Mouse (Mus musculus) hindbrain, postnatal 0 days (tissue): ENCODE measurements around the gene Tex19.2. TPM values are rescaled to one million over a fixed set of nuclear protein-coding genes. Genes with fewer than 3 reads are reported as not detected.

Experiments
- ATAC-seq: fragments of 200-750 bp; cut with Nextera tagmentation; 2 replicates; pipeline ENCODE4 v1.8.0; 2017; ENCODE audit warnings: mild to moderate bottlenecking, moderate TSS enrichment, moderate library complexity
- DNase-seq: peaks from one replicate; pipeline ENCODE4 v3.0.0-alpha.2; 2015; ENCODE audit warnings: low spot score
- H3K27ac ChIP-seq: fragments of 300-500 bp; sonication (generic); 2 replicates; pipeline ENCODE4 v1.5.1; 2014; ENCODE audit warnings: mild to moderate bottlenecking
- H3K27me3 ChIP-seq: fragments of 300-500 bp; sonication (generic); 2 replicates; pipeline ENCODE4 v1.6.1; 2014; ENCODE audit warnings: low read length, mixed read lengths; ENCODE audit not compliant: insufficient read depth
- H3K36me3 ChIP-seq: fragments of 300-500 bp; sonication (generic); 2 replicates; pipeline ENCODE4 v1.6.1; 2014; ENCODE audit warnings: low read length, mixed read lengths; ENCODE audit not compliant: insufficient read depth
- H3K4me1 ChIP-seq: fragments of 300-500 bp; sonication (generic); 2 replicates; pipeline ENCODE4 v1.6.1; 2014; ENCODE audit warnings: antibody characterized with exemption, low read length, mixed read lengths; ENCODE audit not compliant: insufficient read depth
- H3K4me2 ChIP-seq: fragments of 300-500 bp; sonication (generic); 2 replicates; pipeline ENCODE4 v1.6.1; 2014; ENCODE audit warnings: low read depth, mild to moderate bottlenecking, low read length, moderate library complexity, mixed read lengths
- H3K4me3 ChIP-seq: fragments of 300-500 bp; sonication (generic); 2 replicates; pipeline ENCODE4 v1.5.1; 2014; ENCODE audit warnings: low read length
- H3K9ac ChIP-seq: fragments of 300-500 bp; sonication (generic); replicated peaks from 2 replicates; pipeline ENCODE4 v1.6.1; 2014; ENCODE audit warnings: mild to moderate bottlenecking, low read length, moderate library complexity, mixed read lengths
- H3K9me3 ChIP-seq: fragments of 300-500 bp; sonication (generic); 2 replicates; pipeline ENCODE4 v1.6.1; 2016; ENCODE audit warnings: low read length, mixed read lengths
- CTCF ChIP-seq: IDR thresholded peaks from 2 replicates; pipeline ENCODE4 v1.5.1; 2016; ENCODE audit warnings: antibody characterized with exemption, control low read depth, low read depth
- WGBS: fragments of 180-500 bp; shearing (Covaris S2); extraction: QIAGEN DNeasy Blood & Tissue Kit; methylation state at CpG from one replicate; pipeline ENCODE4 v1.1.7; 2014; 5-methylcytosine and 5-hydroxymethylcytosine counted together
- polyA plus RNA-seq: library from polyadenylated mRNA; unstranded; fragments of >200 nt; fragmentation: Nextera tagmentation; extraction: Ambion mirVana; gene quantifications from 2 replicates; pipeline ENCODE4 v1.2.1, GENCODE M21; 2015
- total RNA-seq: library from RNA; depleted of rRNA; stranded (reverse); fragments of >200 nt; gene quantifications from 2 replicates; pipeline ENCODE4 v1.2.3, GENCODE M21; 2014

Tex19.2 gene
- total and polyA plus RNA-seq, 2 experiments from 2014 or later: not detected

GRCm38 (mm10) chr11:121145865-121146264 is 27.4 kb upstream of the Tex19.2 start, which contains the start of gene Tex19.1:
TSS of gene Tex19.1 (plus strand) at chr11:121146143.
- no peaks in the 10 kb centered on the region for H3K36me3 ChIP-seq
- no peak within 1 kb of the TSS for H3K9ac ChIP-seq
- ATAC-seq: no peak
- no peak for TF ChIP-seq CTCF
- no peaks in the 10 kb centered on the region for H3K27me3 ChIP-seq
- H3K27ac ChIP-seq: no peak within 1 kb of the TSS
- DNase-seq: no peak
- no peaks in the 10 kb centered on the region for H3K9me3 ChIP-seq
- no peak within 1 kb of the TSS for H3K4me3 ChIP-seq
- 94% methylated on average over 22 of the region's 22 CpGs for WGBS
- no peak within 1 kb of the TSS for H3K4me2 ChIP-seq
- no peaks in the 10 kb centered on the region for H3K4me1 ChIP-seq

DNA sequence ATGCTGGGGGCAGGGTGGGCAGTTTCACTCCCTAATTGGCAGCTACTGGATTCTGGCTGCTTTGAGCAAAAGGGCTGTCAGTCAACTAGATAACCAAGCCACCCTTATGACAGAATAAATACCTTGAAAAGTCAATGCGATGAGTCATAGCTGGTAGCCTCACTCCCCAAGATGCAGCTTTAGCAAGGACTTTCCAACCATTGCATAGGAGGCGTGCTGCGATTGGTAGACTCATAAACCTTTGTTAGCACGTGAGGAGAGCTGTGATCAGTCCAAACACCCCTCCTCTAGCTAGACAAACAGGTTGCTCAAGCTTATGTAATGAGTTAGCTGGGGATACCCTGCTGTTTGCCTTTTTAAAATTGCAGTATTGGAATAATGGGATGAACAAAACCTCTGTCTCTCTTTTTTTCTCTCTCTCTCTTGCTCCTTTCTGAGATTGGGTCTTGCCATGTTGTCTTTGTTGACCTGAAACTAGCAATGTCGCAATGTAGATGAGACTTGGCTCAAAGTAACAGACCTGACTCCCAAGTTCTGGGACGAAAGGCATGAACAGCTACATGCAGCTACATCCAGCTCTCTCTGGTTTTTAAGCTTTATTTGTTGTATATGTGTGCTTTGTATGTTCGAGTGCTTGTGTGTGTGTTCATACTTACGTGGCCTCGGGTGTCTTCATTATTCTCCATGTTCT is 25.0 kb upstream of the Tex19.2 start:
- TF ChIP-seq CTCF: no peak
- Histone ChIP-seq H3K4me2 (no peak overlapping the region), H3K27ac (no peak overlapping the region), H3K27me3 (no peaks in the 10 kb centered on the region), H3K4me1 (no peaks in the 10 kb centered on the region), H3K4me3 (no peak overlapping the region), H3K9ac (no peak overlapping the region), H3K36me3 (no peaks in the 10 kb centered on the region), H3K9me3 (no peaks in the 10 kb centered on the region)
- DNase-seq (no peak), ATAC-seq (no peak)
- WGBS: 80% methylated on average over 9 of the region's 9 CpGs

DNA sequence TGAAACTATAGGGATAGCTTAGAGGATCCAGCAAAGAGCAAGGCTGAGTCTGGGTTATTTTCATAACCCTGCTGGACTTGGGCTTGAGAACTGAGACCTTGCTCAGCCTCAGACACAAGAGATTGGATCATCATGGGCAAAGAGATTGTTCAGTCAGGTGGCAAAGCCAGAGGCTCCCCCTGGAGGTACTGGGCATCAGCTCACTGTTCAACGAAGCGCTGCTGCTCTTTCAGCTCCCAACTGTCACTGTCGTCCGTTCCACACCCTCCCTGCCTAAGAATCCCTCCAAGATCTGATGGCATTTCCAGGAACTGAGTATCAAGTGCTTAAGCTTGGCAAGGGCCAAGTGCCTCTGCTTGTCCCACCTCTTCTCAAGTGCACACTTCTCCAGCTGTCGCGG is 20.3 kb upstream of the Tex19.2 start:
- H3K4me3 ChIP-seq: no peak overlapping the region
- no peaks in the 10 kb centered on the region for H3K36me3 ChIP-seq
- no peaks in the 10 kb centered on the region for H3K9me3 ChIP-seq
- no peak overlapping the region for H3K9ac ChIP-seq
- no peak for DNase-seq
- H3K4me2 ChIP-seq: no peak overlapping the region
- WGBS: 36% methylated on average over 6 of the region's 6 CpGs
- H3K4me1 ChIP-seq: no peaks in the 10 kb centered on the region
- peak; percentile 33; the same call in 1 of the 2 replicates for TF ChIP-seq CTCF
- no peaks in the 10 kb centered on the region for H3K27me3 ChIP-seq
- no peak for ATAC-seq
- no peak overlapping the region for H3K27ac ChIP-seq

- 85% methylated on average over 5 of the region's 5 CpGs for WGBS
- H3K9me3 ChIP-seq: no peaks in the 10 kb centered on the region
- no peak overlapping the region for H3K4me3 ChIP-seq
- DNase-seq (no peak), ATAC-seq (no peak)
- no peak overlapping the region for H3K9ac ChIP-seq
- H3K4me2 ChIP-seq: no peak overlapping the region
- H3K4me1 ChIP-seq: no peaks in the 10 kb centered on the region
- no peak for TF ChIP-seq CTCF
- H3K27me3 ChIP-seq: no peaks in the 10 kb centered on the region
- no peaks in the 10 kb centered on the region for H3K36me3 ChIP-seq
- no peak overlapping the region for H3K27ac ChIP-seq
These were observed 19.2 kb upstream of the Tex19.2 start for GRCm38 (mm10) chr11:121137682-121138081.

DNA sequence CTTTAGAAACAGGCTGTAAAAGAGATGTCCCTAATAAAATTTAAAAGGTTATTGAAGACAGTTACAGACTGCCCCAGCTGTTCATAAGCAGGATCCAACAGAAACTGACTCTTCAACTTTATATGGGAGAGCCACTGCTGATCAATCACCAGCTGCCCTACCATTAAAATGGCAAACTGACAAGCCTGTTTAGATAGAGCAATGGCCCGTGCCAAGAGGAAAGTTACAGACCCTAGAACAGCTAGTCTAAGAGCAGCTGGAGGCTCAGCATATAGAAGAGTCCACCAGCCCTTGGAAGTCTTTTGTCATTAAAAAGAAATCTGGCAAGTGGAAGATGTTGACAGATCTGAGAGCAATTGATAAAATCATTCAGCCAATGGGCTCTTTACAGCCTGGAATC is 16.1 kb upstream of the Tex19.2 start:
- DNase-seq: no peak
- ATAC-seq: no peak
- Histone ChIP-seq H3K4me1 (no peaks in the 10 kb centered on the region), H3K4me3 (no peak overlapping the region), H3K9me3 (no peaks in the 10 kb centered on the region), H3K4me2 (no peak overlapping the region), H3K27ac (no peak overlapping the region), H3K27me3 (no peaks in the 10 kb centered on the region), H3K9ac (no peak overlapping the region), H3K36me3 (no peaks in the 10 kb centered on the region)
- WGBS: 54% methylated on average over 1 of the region's 1 CpGs
- TF ChIP-seq CTCF: no peak

DNA sequence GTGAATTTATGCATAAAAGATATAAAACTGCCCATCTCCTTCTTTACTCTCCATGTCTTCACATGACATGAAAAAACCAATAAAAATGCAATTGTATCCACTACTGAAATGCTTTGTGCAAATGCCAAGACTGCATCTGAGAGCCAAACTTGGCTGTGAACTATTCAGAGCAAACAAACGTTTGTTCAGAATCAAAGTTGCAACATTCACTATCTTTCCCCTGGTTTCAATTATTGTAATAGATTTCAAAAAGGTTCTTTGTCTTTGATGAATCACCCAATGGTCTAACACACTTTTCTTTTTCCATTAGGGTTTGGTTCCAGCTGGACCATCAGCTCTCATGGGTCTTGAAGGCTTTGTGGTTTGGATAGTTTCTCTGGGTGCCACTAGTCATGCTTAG is 11.1 kb upstream of the Tex19.2 start:
- H3K4me2 ChIP-seq: no peak overlapping the region
- no peak for ATAC-seq
- no peaks in the 10 kb centered on the region for H3K9me3 ChIP-seq
- H3K27me3 ChIP-seq: no peaks in the 10 kb centered on the region
- H3K4me1 ChIP-seq: no peaks in the 10 kb centered on the region
- no peak overlapping the region for H3K27ac ChIP-seq
- DNase-seq: no peak
- WGBS: 48% methylated on average over 1 of the region's 1 CpGs
- H3K36me3 ChIP-seq: no peaks in the 10 kb centered on the region
- TF ChIP-seq CTCF: no peak
- no peak overlapping the region for H3K4me3 ChIP-seq
- no peak overlapping the region for H3K9ac ChIP-seq

DNA sequence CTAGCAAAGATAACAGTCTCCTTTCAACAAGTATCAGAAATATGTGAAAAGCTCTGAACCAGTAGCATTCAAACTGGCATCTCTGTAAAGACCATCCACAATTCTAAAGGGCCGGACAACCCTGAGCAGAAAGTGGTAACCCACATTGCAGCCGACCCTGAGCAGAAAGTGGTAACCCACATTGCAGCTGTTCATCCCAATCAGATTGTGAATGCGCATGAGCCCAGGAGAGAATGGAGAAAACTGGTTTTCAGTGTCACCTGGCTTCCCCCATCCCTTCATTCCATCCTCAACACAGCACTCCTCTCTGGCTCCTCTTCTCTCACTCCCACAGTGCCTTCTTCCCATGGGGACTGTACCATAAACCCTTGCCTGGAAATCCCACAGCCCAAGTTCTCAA is 9.0 kb upstream of the Tex19.2 start:
- H3K4me3 ChIP-seq: no peak overlapping the region
- no peak overlapping the region for H3K9ac ChIP-seq
- no peak overlapping the region for H3K4me2 ChIP-seq
- ATAC-seq: no peak
- WGBS: 92% methylated on average over 3 of the region's 3 CpGs
- no peaks in the 10 kb centered on the region for H3K4me1 ChIP-seq
- DNase-seq: no peak
- H3K36me3 ChIP-seq: no peaks in the 10 kb centered on the region
- H3K27me3 ChIP-seq: no peaks in the 10 kb centered on the region
- TF ChIP-seq CTCF: no peak
- no peaks in the 10 kb centered on the region for H3K9me3 ChIP-seq
- H3K27ac ChIP-seq: no peak overlapping the region
